11 mouse cellular contexts compared by ENCODE assay signal in genomic region chr1:62707913-62708860, GRCm38 (mm10). TPM values are rescaled to one million over a fixed set of nuclear protein-coding genes. Genes with fewer than 3 reads are reported as not detected.
DNase-seq lines count a peak whose midpoint lies in the region; ATAC-seq and TF ChIP-seq lines count a peak whose summit lies in the region.
"Had no signal": no experiment of that assay in that cellular context is flagged by ENCODE, and none has a peak within 500 bp of the region (broad histone marks: within the 10 kb centered on the region; RNA-seq: fewer than 3 reads in every experiment).

No protein-coding gene starts in this region.

- no peak for DNase-seq in kidney, adult 9 months
- DNase-seq in embryonic facial prominence, embryonic 10.5 days (ENCODE audit: low spot score), result no peak
- no peak for DNase-seq in hindbrain, postnatal 0 days (ENCODE audit: low spot score)
- no peak for DNase-seq in spleen, postnatal 4 days (ENCODE audit: low spot score in 2 of 2)
- DNase-seq in B cell, adult 2 months, result no peak
- no peak for DNase-seq in thymus, postnatal 4 days
- DNase-seq: cerebellum, adult 9-11 months; thymus, postnatal 25 days had no signal

- no peak overlapping the region for H3K27ac ChIP-seq in kidney, embryonic 14.5 days (ENCODE audit: low read depth, low read length)
- H3K27ac ChIP-seq in embryonic facial prominence, embryonic 10.5 days (replicated peaks), result peak overlapping the region; percentile 83; the same call in 1 of the 2 replicates
- no peak overlapping the region for H3K27ac ChIP-seq in hindbrain, postnatal 0 days
- H3K27ac ChIP-seq in midbrain, embryonic 16.5 days (ENCODE audit: low read length), result peak overlapping the region; percentile 85

- H3K9ac ChIP-seq in kidney, embryonic 14.5 days (ENCODE audit: low read depth, low read length), result peak overlapping the region; percentile 64; the same call in 1 of the 2 replicates
- H3K9ac ChIP-seq in hindbrain, postnatal 0 days (replicated peaks; ENCODE audit: low read length), result peak overlapping the region; percentile 66
- H3K9ac ChIP-seq in midbrain, embryonic 16.5 days (ENCODE audit: low read depth, low read length), result peak overlapping the region; percentile 76

- WGBS in kidney, embryonic 14.5 days, result 6% methylated on average over 17 of the region's 17 CpGs
- 12% methylated on average over 17 of the region's 17 CpGs for WGBS in embryonic facial prominence, embryonic 10.5 days
- 16% methylated on average over 17 of the region's 17 CpGs for WGBS in hindbrain, postnatal 0 days
- 10% methylated on average over 17 of the region's 17 CpGs for WGBS in midbrain, embryonic 16.5 days

- no peaks in the 10 kb centered on the region for H3K9me3 ChIP-seq in kidney, embryonic 14.5 days (ENCODE audit: control insufficient read depth, low read length)
- no peaks in the 10 kb centered on the region for H3K9me3 ChIP-seq in embryonic facial prominence, embryonic 10.5 days
- no peaks in the 10 kb centered on the region for H3K9me3 ChIP-seq in hindbrain, postnatal 0 days (ENCODE audit: low read length)
- no peaks in the 10 kb centered on the region for H3K9me3 ChIP-seq in midbrain, embryonic 16.5 days (replicated peaks; ENCODE audit: control insufficient read depth, low read length, poor library complexity, severe bottlenecking)

- peak overlapping the region; percentile 58 for H3K4me3 ChIP-seq in kidney, embryonic 14.5 days (ENCODE audit: low read length)
- peak overlapping the region; percentile 78 for H3K4me3 ChIP-seq in embryonic facial prominence, embryonic 10.5 days
- peak overlapping the region; percentile 77 for H3K4me3 ChIP-seq in hindbrain, postnatal 0 days (ENCODE audit: low read length)
- peak overlapping the region; percentile 53 for H3K4me3 ChIP-seq in midbrain, embryonic 16.5 days (ENCODE audit: low read depth, low read length)

- TF ChIP-seq CTCF in hindbrain, postnatal 0 days (IDR thresholded peaks at IDR 0.05; ENCODE audit: low read depth), result no peak

- H3K4me2 ChIP-seq in kidney, embryonic 14.5 days (replicated peaks; ENCODE audit: low read depth, low read length), result peak overlapping the region; percentile 92
- H3K4me2 ChIP-seq in hindbrain, postnatal 0 days (ENCODE audit: low read depth, low read length), result peak overlapping the region; percentile 99
- H3K4me2 ChIP-seq in midbrain, embryonic 16.5 days (ENCODE audit: low read length), result peak overlapping the region; percentile 98

- H3K4me1 ChIP-seq in kidney, embryonic 14.5 days (ENCODE audit: control insufficient read depth, insufficient read depth, low read length), result peaks cover 29% of the 10 kb centered on the region; the same call in 1 of the 2 replicates
- peaks cover 77% of the 10 kb centered on the region for H3K4me1 ChIP-seq in embryonic facial prominence, embryonic 10.5 days
- H3K4me1 ChIP-seq in hindbrain, postnatal 0 days (ENCODE audit: insufficient read depth, low read length), result peaks cover 9% of the 10 kb centered on the region; the same call in 1 of the 2 replicates
- H3K4me1 ChIP-seq in midbrain, embryonic 16.5 days (ENCODE audit: control insufficient read depth, insufficient read depth, low read length), result peaks cover 26% of the 10 kb centered on the region

- no peak for ATAC-seq in kidney, embryonic 14.5 days (ENCODE audit: low FRiP score, low TSS enrichment)
- ATAC-seq in hindbrain, postnatal 0 days, result no peak
- ATAC-seq in midbrain, embryonic 16.5 days, result no peak

- peaks cover 54% of the 10 kb centered on the region for H3K27me3 ChIP-seq in kidney, embryonic 14.5 days (ENCODE audit: control insufficient read depth, insufficient read depth, low read length)
- H3K27me3 ChIP-seq in embryonic facial prominence, embryonic 10.5 days (replicated peaks; ENCODE audit: low read depth, poor library complexity, severe bottlenecking), result peaks cover 75% of the 10 kb centered on the region
- no peaks in the 10 kb centered on the region for H3K27me3 ChIP-seq in hindbrain, postnatal 0 days (ENCODE audit: insufficient read depth, low read length)
- no peaks in the 10 kb centered on the region; the same call in 1 of the 2 replicates for H3K27me3 ChIP-seq in midbrain, embryonic 16.5 days (ENCODE audit: control insufficient read depth, insufficient read depth, low read depth, low read length)

- H3K36me3 ChIP-seq in kidney, embryonic 14.5 days (ENCODE audit: control insufficient read depth, insufficient read depth, low read length), result no peaks in the 10 kb centered on the region
- H3K36me3 ChIP-seq in embryonic facial prominence, embryonic 10.5 days (replicated peaks), result no peaks in the 10 kb centered on the region
- H3K36me3 ChIP-seq in hindbrain, postnatal 0 days (ENCODE audit: insufficient read depth, low read length), result no peaks in the 10 kb centered on the region
- no peaks in the 10 kb centered on the region for H3K36me3 ChIP-seq in midbrain, embryonic 16.5 days (ENCODE audit: control insufficient read depth, insufficient read depth, low read length)

RNA-seq across cellular contexts. Expression of gene Nrp2, which starts 5.1 kb away (rescaled TPM):
- polyA plus RNA-seq in kidney, embryonic 14.5 days (2014; fragmentation: Nextera tagmentation; extraction: Ambion mirVana), result 5.5 and 7.1 TPM in 2 replicates
- polyA plus RNA-seq in embryonic facial prominence, embryonic 10.5 days (2016; fragmentation: Nextera tagmentation; extraction: Ambion mirVana), result 20.5 and 21.4 TPM in 2 replicates
- 48.7 and 53.8 TPM in 2 replicates for total RNA-seq in hindbrain, postnatal 0 days (2014; rRNA removed)
- polyA plus RNA-seq in hindbrain, postnatal 0 days (2015; fragmentation: Nextera tagmentation; extraction: Ambion mirVana), result 15.6 and 17.4 TPM in 2 replicates
- 23.4 and 33.3 TPM in 2 replicates for polyA plus RNA-seq in midbrain, embryonic 16.5 days (2015; fragmentation: Nextera tagmentation; extraction: Ambion mirVana)
- total RNA-seq: MEL had no signal

Comparison
In these comparisons a context has a peak if more than half of its experiments do, and no peak if none do; other contexts are left out.
1. H3K27ac ChIP-seq: peak in embryonic facial prominence, embryonic 10.5 days (single experiment) and midbrain, embryonic 16.5 days (single experiment); none in kidney, embryonic 14.5 days (single experiment) and hindbrain, postnatal 0 days (single experiment).
2. Peak in every context shown above with its lines, with median percentiles within 50 percentile points of each other: H3K4me2 ChIP-seq, H3K4me3 ChIP-seq and H3K9ac ChIP-seq.